Mouse (Mus musculus) midbrain, postnatal 0 days (tissue): ENCODE measurements around the gene Trim38. TPM values are rescaled to one million over a fixed set of nuclear protein-coding genes. Genes with fewer than 3 reads are reported as not detected.

Experiments used
- ATAC-seq: fragments of 200-750 bp; cut with Nextera tagmentation; 2 replicates; pipeline ENCODE4 v1.8.0; 2017; ENCODE audit warnings: moderate number of reproducible peaks, mild to moderate bottlenecking, moderate TSS enrichment, moderate library complexity; ENCODE audit not compliant: low FRiP score
- DNase-seq: peaks from one replicate; pipeline ENCODE4 v3.0.0-alpha.2; 2015; ENCODE audit warnings: low spot score
- H3K27ac ChIP-seq: fragments of 300-500 bp; sonication (generic); 2 replicates; pipeline ENCODE4 v1.5.1; 2014; ENCODE audit warnings: low read depth, mild to moderate bottlenecking, low read length, mixed read lengths
- H3K27me3 ChIP-seq: fragments of 300-500 bp; sonication (generic); 2 replicates; pipeline ENCODE4 v1.6.1; 2014; ENCODE audit warnings: low read length, control low read depth, mixed read lengths; ENCODE audit not compliant: insufficient read depth
- H3K36me3 ChIP-seq: fragments of 300-500 bp; sonication (generic); 2 replicates; pipeline ENCODE4 v1.6.1; 2014; ENCODE audit warnings: low read length, control low read depth, mixed read lengths; ENCODE audit not compliant: insufficient read depth
- H3K4me1 ChIP-seq: fragments of 300-500 bp; sonication (generic); 2 replicates; pipeline ENCODE4 v1.6.1; 2014; ENCODE audit warnings: mild to moderate bottlenecking, control low read depth, antibody characterized with exemption, low read length, mixed read lengths; ENCODE audit not compliant: insufficient read depth
- H3K4me2 ChIP-seq: fragments of 300-500 bp; sonication (generic); 2 replicates; pipeline ENCODE4 v1.6.1; 2014; ENCODE audit warnings: low read depth, mild to moderate bottlenecking, low read length, mixed read lengths; ENCODE audit not compliant: poor library complexity, severe bottlenecking
- H3K4me3 ChIP-seq: fragments of 300-500 bp; sonication (generic); 2 replicates; pipeline ENCODE4 v1.5.1; 2014; ENCODE audit warnings: low read depth, mild to moderate bottlenecking, low read length, moderate library complexity
- H3K9ac ChIP-seq: fragments of 300-500 bp; sonication (generic); replicated peaks from 2 replicates; pipeline ENCODE4 v1.6.1; 2014; ENCODE audit warnings: mild to moderate bottlenecking, low read length, moderate library complexity, mixed read lengths; ENCODE audit not compliant: poor library complexity, severe bottlenecking
- H3K9me3 ChIP-seq: fragments of 300-500 bp; sonication (generic); 2 replicates; pipeline ENCODE4 v1.6.1; 2016; ENCODE audit warnings: low read length, control low read depth
- CTCF ChIP-seq: IDR thresholded peaks from 2 replicates; pipeline ENCODE4 v1.5.1; 2016; ENCODE audit warnings: antibody characterized with exemption, mild to moderate bottlenecking
- WGBS: fragments of 180-500 bp; shearing (Covaris S2); extraction: QIAGEN DNeasy Blood & Tissue Kit; methylation state at CpG from one replicate; pipeline ENCODE4 v1.1.7; 2014; 5-methylcytosine and 5-hydroxymethylcytosine counted together
- polyA plus RNA-seq: library from polyadenylated mRNA; unstranded; fragments of >200 nt; fragmentation: Nextera tagmentation; extraction: Ambion mirVana; gene quantifications from 2 replicates; pipeline ENCODE4 v1.2.1, GENCODE M21; 2015
- total RNA-seq: library from RNA; depleted of rRNA; stranded (reverse); fragments of >200 nt; gene quantifications from 2 replicates; pipeline ENCODE4 v1.2.3, GENCODE M21; 2014

Gene Trim38
- total and polyA plus RNA-seq, 2 experiments from 2014 or later = 0.10 TPM; not detected in 1

DNA sequence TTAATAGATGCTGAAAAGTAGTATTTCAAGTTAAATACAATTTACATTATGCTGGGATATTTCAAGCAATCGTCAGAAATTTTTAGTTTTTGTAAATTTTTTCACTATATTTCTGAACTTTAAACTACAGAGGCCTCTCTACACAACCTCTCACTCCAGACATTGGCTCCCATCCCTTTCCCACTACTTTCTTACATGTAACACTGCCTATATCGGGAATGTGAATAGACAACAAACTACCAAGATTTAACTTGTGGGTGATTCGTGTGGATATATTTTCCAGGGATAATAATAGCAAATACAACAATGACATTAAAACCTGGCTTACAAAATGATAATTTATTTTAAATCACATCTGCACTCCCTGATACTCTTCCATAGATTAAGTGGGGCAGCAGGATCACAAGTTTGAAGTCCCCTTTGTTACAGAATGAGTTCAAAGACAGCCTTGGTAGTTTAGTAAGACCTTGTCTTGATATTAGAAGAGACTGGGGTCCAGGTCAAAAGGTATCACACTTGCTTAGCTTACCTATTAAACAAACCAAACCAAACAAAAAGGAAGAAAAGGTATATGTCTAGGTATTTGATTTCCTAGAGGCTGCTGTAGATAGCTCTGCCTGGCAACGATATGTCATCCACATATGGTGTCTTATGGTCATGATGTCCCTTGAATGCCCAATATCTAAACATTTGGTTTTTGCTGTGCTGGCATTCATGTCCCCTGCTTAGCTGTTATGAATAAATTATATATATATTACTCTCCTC is 16.2 kb upstream of the Trim38 start:
- TF ChIP-seq CTCF = no peak
- H3K4me2 ChIP-seq = no peak overlapping the region
- H3K9me3 ChIP-seq = no peaks in the 10 kb centered on the region
- no peak overlapping the region for H3K27ac ChIP-seq
- H3K9ac ChIP-seq = no peak overlapping the region
- H3K36me3 ChIP-seq = no peaks in the 10 kb centered on the region
- no peak for ATAC-seq
- no peaks in the 10 kb centered on the region for H3K27me3 ChIP-seq
- whole genome bisulfite sequencing = 53% methylated on average over 4 of the region's 4 CpGs
- peaks cover 4% of the 10 kb centered on the region; the same call in 1 of the 2 replicates for H3K4me1 ChIP-seq
- DNase-seq = no peak
- H3K4me3 ChIP-seq = no peak overlapping the region

- no peak overlapping the region for H3K4me3 ChIP-seq
- ATAC-seq (no peak), DNase-seq (no peak)
- H3K27ac ChIP-seq = no peak overlapping the region
- no peak overlapping the region for H3K4me2 ChIP-seq
- no peaks in the 10 kb centered on the region for H3K27me3 ChIP-seq
- H3K9ac ChIP-seq = no peak overlapping the region
- no peaks in the 10 kb centered on the region for H3K36me3 ChIP-seq
- no peak for TF ChIP-seq CTCF
- peaks cover 4% of the 10 kb centered on the region; the same call in 1 of the 2 replicates for H3K4me1 ChIP-seq
- no peaks in the 10 kb centered on the region for H3K9me3 ChIP-seq
Observed at GRCm38 (mm10) chr13:23755000-23755399, 14.7 kb upstream of the Trim38 start.

GRCm38 (mm10) chr13:23756790-23757189 is 12.9 kb upstream of the Trim38 start, which contains the start of gene Hist1h4b:
Gene Hist1h4b, plus strand, starts transcription at chr13:23757013.
- Histone ChIP-seq H3K4me1 (peaks cover 4% of the 10 kb centered on the region; the same call in 1 of the 2 replicates), H3K4me2 (peak within 1 kb of the TSS; percentile 57), H3K27me3 (no peaks in the 10 kb centered on the region), H3K36me3 (no peaks in the 10 kb centered on the region), H3K9me3 (no peaks in the 10 kb centered on the region), H3K27ac (peak within 1 kb of the TSS; percentile 70), H3K9ac (peak within 1 kb of the TSS; percentile 33), H3K4me3 (peak within 1 kb of the TSS; percentile 37)
- peak; percentile 97 for DNase-seq
- WGBS = under 1% methylated on average over 11 of the region's 22 CpGs
- TF ChIP-seq CTCF = no peak; the same call in 1 of the 2 replicates
- peak; percentile 71 for ATAC-seq

- H3K4me1 ChIP-seq = peaks cover 4% of the 10 kb centered on the region; the same call in 1 of the 2 replicates
- TF ChIP-seq CTCF = no peak
- no peaks in the 10 kb centered on the region for H3K36me3 ChIP-seq
- DNase-seq (no peak), ATAC-seq (0 out of 2 replicates have a peak, but pooled peaks have one; percentile 18)
- H3K4me2 ChIP-seq = peak overlapping the region; percentile 57
- WGBS = 1% methylated on average over 15 of the region's 23 CpGs
- peak overlapping the region; percentile 33; the same call in 1 of the 2 replicates for H3K9ac ChIP-seq
- no peaks in the 10 kb centered on the region for H3K27me3 ChIP-seq
- H3K9me3 ChIP-seq = no peaks in the 10 kb centered on the region
- peak overlapping the region; percentile 37 for H3K4me3 ChIP-seq
- peak overlapping the region; percentile 70 for H3K27ac ChIP-seq
Observed at GRCm38 (mm10) chr13:23757211-23757773, 12.4 kb upstream of the Trim38 start.

GRCm38 (mm10) chr13:23757921-23758320 is 11.8 kb upstream of the Trim38 start:
- DNase-seq = no peak
- Histone ChIP-seq H3K4me2 (no peak overlapping the region), H3K9ac (no peak overlapping the region), H3K9me3 (no peaks in the 10 kb centered on the region), H3K4me3 (no peak overlapping the region), H3K27ac (no peak overlapping the region), H3K4me1 (peaks cover 4% of the 10 kb centered on the region; the same call in 1 of the 2 replicates), H3K36me3 (no peaks in the 10 kb centered on the region), H3K27me3 (no peaks in the 10 kb centered on the region)
- WGBS = 53% methylated on average over 3 of the region's 3 CpGs
- no peak for TF ChIP-seq CTCF
- ATAC-seq = no peak

DNA sequence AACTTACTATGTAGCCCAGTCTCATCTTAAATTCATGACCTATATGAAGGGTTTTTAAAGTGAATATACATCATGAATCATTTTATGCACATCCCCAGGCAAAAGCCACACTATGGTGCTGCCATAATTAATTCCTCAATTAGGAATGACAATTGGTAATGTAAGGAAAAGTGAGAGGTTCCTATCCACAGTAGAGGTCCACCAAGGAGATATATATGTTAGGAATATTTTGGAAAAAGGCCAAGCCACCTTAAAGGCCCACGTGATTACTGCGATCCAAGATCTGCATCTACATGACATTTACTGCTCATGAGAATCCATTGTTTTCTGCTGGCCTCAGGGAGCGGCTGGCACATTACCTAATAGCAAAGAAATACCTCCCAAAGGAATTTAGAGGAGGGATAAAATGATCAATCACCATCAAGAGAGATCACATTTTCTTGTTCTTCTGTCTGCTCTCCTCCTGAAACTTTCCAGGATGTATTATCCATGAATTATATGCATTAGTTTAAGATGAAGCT is 10.4 kb upstream of the Trim38 start:
- H3K9ac ChIP-seq = no peak overlapping the region
- ATAC-seq (no peak), DNase-seq (no peak)
- H3K27ac ChIP-seq = no peak overlapping the region
- H3K9me3 ChIP-seq = no peaks in the 10 kb centered on the region
- WGBS = 84% methylated on average over 3 of the region's 3 CpGs
- no peak overlapping the region for H3K4me3 ChIP-seq
- TF ChIP-seq CTCF = no peak
- no peaks in the 10 kb centered on the region for H3K36me3 ChIP-seq
- peaks cover 8% of the 10 kb centered on the region; the same call in 1 of the 2 replicates for H3K4me1 ChIP-seq
- H3K4me2 ChIP-seq = no peak overlapping the region
- no peaks in the 10 kb centered on the region for H3K27me3 ChIP-seq
